Comparison of ENCODE assay signal across 8 mouse cellular contexts in the genomic region with DNA sequence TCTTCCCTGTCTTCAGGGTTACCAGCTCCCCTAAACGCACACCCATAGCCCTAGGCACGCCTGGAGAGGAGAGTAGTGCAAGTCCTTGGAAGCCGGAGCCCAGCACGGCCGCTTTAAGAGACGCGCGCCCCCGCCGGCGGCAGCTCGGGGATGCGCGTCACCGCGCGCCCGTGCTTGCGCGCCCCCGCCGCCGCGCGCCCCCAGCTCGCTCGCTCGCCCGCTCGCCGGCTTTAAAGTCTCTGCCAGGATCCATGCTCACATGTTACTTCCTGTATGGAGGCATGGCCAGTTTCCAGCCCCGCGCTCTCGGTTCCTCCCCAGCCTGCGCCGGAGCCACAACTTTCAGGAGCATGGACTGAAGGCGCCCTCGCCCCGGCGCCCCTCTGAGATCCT. TPM values are rescaled to one million over a fixed set of nuclear protein-coding genes. Genes with fewer than 3 reads are reported as not detected.
A peak's percentile ranks its signal among the peaks of the same experiment; 100 is the strongest.
DNase-seq lines count a peak whose midpoint lies in the region; ATAC-seq and TF ChIP-seq lines count a peak whose summit lies in the region.

TSS of gene Ptprg (plus strand) at position 260 of the 393 bp plus-strand sequence.

- peak within 1 kb of the TSS; percentile 97 for H3K27ac ChIP-seq in hindbrain, embryonic 12.5 days
- H3K27ac ChIP-seq in lung, embryonic 14.5 days (ENCODE audit: low read depth) = peak within 1 kb of the TSS; percentile 98

- H3K9me3 ChIP-seq in hindbrain, embryonic 12.5 days (replicated peaks) = no peaks in the 10 kb centered on the region
- no peaks in the 10 kb centered on the region for H3K9me3 ChIP-seq in lung, embryonic 14.5 days (ENCODE audit: low read depth, low read length)

- H3K9ac ChIP-seq in hindbrain, embryonic 12.5 days = peak within 1 kb of the TSS; percentile 87
- H3K9ac ChIP-seq in lung, embryonic 14.5 days = peak within 1 kb of the TSS; percentile 91

- H3K4me2 ChIP-seq in hindbrain, embryonic 12.5 days (replicated peaks) = peak within 1 kb of the TSS; percentile 89
- peak within 1 kb of the TSS; percentile 98 for H3K4me2 ChIP-seq in lung, embryonic 14.5 days

- peak; percentile 93 for DNase-seq in adrenal gland, adult 2 months
- DNase-seq in cerebellum, postnatal 4 days (ENCODE audit: low spot score in 2 of 2) = peak; percentile 68 to 89
- peak; percentile 89 for DNase-seq in gastrocnemius, adult 18-20 months (ENCODE audit: low spot score)
- DNase-seq in layer of hippocampus, postnatal 10 days (ENCODE audit: low spot score in 2 of 2) = peak; percentile 88 to 90
- peak; percentile 96 for DNase-seq in lung, embryonic 14.5 days
- peak; percentile 90 for DNase-seq in retina, embryonic 14.5 days (ENCODE audit: low spot score)
- no peak for DNase-seq in natural killer cell, adult 2 months (ENCODE audit: low spot score in 2 of 2)

- TF ChIP-seq CTCF in lung, embryonic 14.5 days (IDR thresholded peaks at IDR 0.05; ENCODE audit: low read depth) = no peak

- no peaks in the 10 kb centered on the region for H3K36me3 ChIP-seq in hindbrain, embryonic 12.5 days
- no peaks in the 10 kb centered on the region for H3K36me3 ChIP-seq in lung, embryonic 14.5 days (ENCODE audit: insufficient read depth)

- peak within 1 kb of the TSS; percentile 77 for H3K4me3 ChIP-seq in hindbrain, embryonic 12.5 days
- H3K4me3 ChIP-seq in lung, embryonic 14.5 days (ENCODE audit: low read depth, low read length) = peak within 1 kb of the TSS; percentile 75

- peaks cover 18% of the 10 kb centered on the region for H3K4me1 ChIP-seq in hindbrain, embryonic 12.5 days
- H3K4me1 ChIP-seq in lung, embryonic 14.5 days (ENCODE audit: insufficient read depth) = peaks cover 2% of the 10 kb centered on the region; the same call in 1 of the 2 replicates

- peak; percentile 87 for ATAC-seq in hindbrain, embryonic 12.5 days (ENCODE audit: low FRiP score)
- ATAC-seq in lung, embryonic 14.5 days (ENCODE audit: insufficient read depth) = peak; percentile 87

- under 1% methylated on average over 40 of the region's 40 CpGs for WGBS in hindbrain, embryonic 12.5 days
- WGBS in lung, embryonic 14.5 days = under 1% methylated on average over 40 of the region's 40 CpGs

- H3K27me3 ChIP-seq in hindbrain, embryonic 12.5 days = no peaks in the 10 kb centered on the region
- no peaks in the 10 kb centered on the region for H3K27me3 ChIP-seq in lung, embryonic 14.5 days (ENCODE audit: insufficient read depth, low read length)

RNA-seq across cellular contexts. Expression of gene Ptprg, which starts in this region (rescaled TPM):
- 100 to 1,000 TPM in 1 of 2 experiments, 10 to 100 TPM in 1; 92.6 to 116 TPM for total RNA-seq in adrenal gland, adult 2 months (2021)
- polyA plus RNA-seq in adrenal gland, adult 2 months (2012; rRNA removed) = 75.9 and 130 TPM in 2 replicates
- 10 to 100 TPM; 18.4 to 21.3 TPM for total RNA-seq in gastrocnemius, adult 18-20 months (2021)
- polyA plus RNA-seq in hindbrain, embryonic 12.5 days (2016; fragmentation: Nextera tagmentation; extraction: Ambion mirVana) = 55.8 and 63.4 TPM in 2 replicates
- 100 to 1,000 TPM; 159 to 164 TPM for total RNA-seq in layer of hippocampus, postnatal 10 days (2021)
- 37.0 and 43.2 TPM in 2 replicates for polyA plus RNA-seq in lung, embryonic 14.5 days (2014; fragmentation: Nextera tagmentation; extraction: Ambion mirVana)

Comparison
In these comparisons a context has a peak if more than half of its experiments do, and no peak if none do; other contexts are left out.
1. RNA of gene Ptprg (total RNA-seq): 159 to 164 TPM in layer of hippocampus, postnatal 10 days and 92.6 to 116 TPM in adrenal gland, adult 2 months; 18.4 to 21.3 TPM in gastrocnemius, adult 18-20 months; every median in the first group is over 4 times any median in the second.
2. DNase-seq: peak in adrenal gland, adult 2 months (single experiment), cerebellum, postnatal 4 days (2 of 2), gastrocnemius, adult 18-20 months (single experiment), layer of hippocampus, postnatal 10 days (2 of 2), lung, embryonic 14.5 days (single experiment) and retina, embryonic 14.5 days (single experiment); none in natural killer cell, adult 2 months (0 of 2).